Mouse (Mus musculus) midbrain, embryonic 11.5 days (tissue): ENCODE results near the gene Parva. TPM values are rescaled to one million over a fixed set of nuclear protein-coding genes. Genes with fewer than 3 reads are reported as not detected.

ENCODE experiments used
- ATAC-seq: fragments of 200-750 bp; cut with Nextera tagmentation; 2 replicates; pipeline ENCODE4 v1.8.0; 2017; ENCODE audit warnings: moderate TSS enrichment, moderate library complexity; ENCODE audit not compliant: low FRiP score
- DNase-seq: peaks from one replicate; pipeline ENCODE4 v3.0.0; 2015; ENCODE audit warnings: low spot score; ENCODE audit errors: missing footprints
- H3K27ac ChIP-seq: fragments of 300-500 bp; sonication (generic); 2 replicates; pipeline ENCODE4 v1.5.1; 2014; ENCODE audit warnings: low read depth, low read length
- H3K27me3 ChIP-seq: fragments of 300-500 bp; sonication (generic); 2 replicates; pipeline ENCODE4 v1.6.1; 2014; ENCODE audit warnings: mild to moderate bottlenecking, low read length, moderate library complexity, mixed read lengths; ENCODE audit not compliant: control insufficient read depth, insufficient read depth
- H3K36me3 ChIP-seq: fragments of 300-500 bp; sonication (generic); 2 replicates; pipeline ENCODE4 v1.6.1; 2014; ENCODE audit warnings: mild to moderate bottlenecking, low read length, moderate library complexity, mixed read lengths; ENCODE audit not compliant: control insufficient read depth, insufficient read depth
- H3K4me1 ChIP-seq: fragments of 300-500 bp; sonication (generic); 2 replicates; pipeline ENCODE4 v1.6.1; 2014; ENCODE audit warnings: low read length; ENCODE audit not compliant: control insufficient read depth, insufficient read depth
- H3K4me2 ChIP-seq: fragments of 300-500 bp; sonication (generic); 2 replicates; pipeline ENCODE4 v1.6.1; 2014; ENCODE audit warnings: mild to moderate bottlenecking, moderate library complexity
- H3K4me3 ChIP-seq: fragments of 300-500 bp; sonication (generic); 2 replicates; pipeline ENCODE4 v1.5.1; 2014; ENCODE audit warnings: low read depth, low read length
- H3K9ac ChIP-seq: fragments of 300-500 bp; sonication (generic); 2 replicates; pipeline ENCODE4 v1.6.1; 2014; ENCODE audit warnings: low read length
- H3K9me3 ChIP-seq: fragments of 300-500 bp; sonication (generic); 2 replicates; pipeline ENCODE4 v1.6.1; 2016; ENCODE audit warnings: low read length; ENCODE audit not compliant: control insufficient read depth
- WGBS: fragments of 180-500 bp; shearing (Covaris S2); extraction: QIAGEN DNeasy Blood & Tissue Kit; methylation state at CpG from one replicate; pipeline ENCODE4 v1.1.7; 2014; 5-methylcytosine and 5-hydroxymethylcytosine counted together
- polyA plus RNA-seq: library from polyadenylated mRNA; unstranded; fragments of >200 nt; fragmentation: Nextera tagmentation; extraction: Ambion mirVana; gene quantifications from 2 replicates; pipeline ENCODE4 v1.2.1, GENCODE M21; 2014

The Parva gene
- polyA plus RNA-seq, 1 experiment from 2014 or later: 50.2 TPM

- no peak overlapping the region for H3K9ac ChIP-seq
- WGBS: 88% methylated on average over 6 of the region's 6 CpGs
- no peak for DNase-seq
Observed at GRCm38 (mm10) chr7:112582882-112583405, 155.6 kb downstream of the Parva start.

GRCm38 (mm10) chr7:112587449-112587848, 160.1 kb downstream of the Parva start:
- 79% methylated on average over 1 of the region's 1 CpGs for WGBS
- ATAC-seq (no peak), DNase-seq (no peak)
- no peak overlapping the region for H3K4me3 ChIP-seq
- no peaks in the 10 kb centered on the region for H3K4me1 ChIP-seq
- H3K9me3 ChIP-seq: no peaks in the 10 kb centered on the region
- H3K36me3 ChIP-seq: no peaks in the 10 kb centered on the region
- H3K9ac ChIP-seq: no peak overlapping the region
- H3K27ac ChIP-seq: no peak overlapping the region
- no peaks in the 10 kb centered on the region for H3K27me3 ChIP-seq
- no peak overlapping the region for H3K4me2 ChIP-seq

More at GRCm38 (mm10) chr7:112582882-112583405, 155.6 kb downstream of the Parva start:
- Histone ChIP-seq H3K4me2 (no peak overlapping the region), H3K27ac (no peak overlapping the region), H3K9me3 (no peaks in the 10 kb centered on the region), H3K36me3 (no peaks in the 10 kb centered on the region), H3K27me3 (no peaks in the 10 kb centered on the region), H3K4me1 (no peaks in the 10 kb centered on the region), H3K4me3 (no peak overlapping the region)
- ATAC-seq: no peak

GRCm38 (mm10) chr7:112589530-112589929, 162.2 kb downstream of the Parva start:
- ATAC-seq (no peak), DNase-seq (no peak)
- H3K4me3 ChIP-seq: no peak overlapping the region
- H3K4me1 ChIP-seq: no peaks in the 10 kb centered on the region
- H3K27me3 ChIP-seq: no peaks in the 10 kb centered on the region
- H3K36me3 ChIP-seq: no peaks in the 10 kb centered on the region
- H3K9ac ChIP-seq: no peak overlapping the region
- WGBS: 72% methylated on average over 6 of the region's 6 CpGs
- H3K9me3 ChIP-seq: no peaks in the 10 kb centered on the region
- no peak overlapping the region for H3K27ac ChIP-seq
- H3K4me2 ChIP-seq: no peak overlapping the region

- Histone ChIP-seq H3K4me1 (no peaks in the 10 kb centered on the region), H3K27ac (no peak overlapping the region), H3K9ac (no peak overlapping the region), H3K9me3 (no peaks in the 10 kb centered on the region), H3K36me3 (no peaks in the 10 kb centered on the region), H3K4me3 (no peak overlapping the region), H3K4me2 (no peak overlapping the region), H3K27me3 (no peaks in the 10 kb centered on the region)
- WGBS: 64% methylated on average over 5 of the region's 5 CpGs
- no peak for ATAC-seq
- DNase-seq: no peak
Observed at GRCm38 (mm10) chr7:112593586-112593985, 166.3 kb downstream of the Parva start.

- no peaks in the 10 kb centered on the region for H3K9me3 ChIP-seq
- DNase-seq (no peak), ATAC-seq (no peak)
- WGBS: 75% methylated on average over 6 of the region's 6 CpGs
- no peak overlapping the region for H3K27ac ChIP-seq
- no peak overlapping the region for H3K4me2 ChIP-seq
- no peak overlapping the region for H3K4me3 ChIP-seq
- H3K27me3 ChIP-seq: no peaks in the 10 kb centered on the region
- no peak overlapping the region for H3K9ac ChIP-seq
- no peaks in the 10 kb centered on the region for H3K36me3 ChIP-seq
- H3K4me1 ChIP-seq: no peaks in the 10 kb centered on the region
Observed at GRCm38 (mm10) chr7:112595226-112595850, 168.0 kb downstream of the Parva start.

- no peak for DNase-seq
- no peak for ATAC-seq
- Histone ChIP-seq H3K27me3 (no peaks in the 10 kb centered on the region), H3K4me2 (no peak overlapping the region), H3K4me1 (no peaks in the 10 kb centered on the region), H3K27ac (no peak overlapping the region), H3K9me3 (no peaks in the 10 kb centered on the region), H3K9ac (no peak overlapping the region), H3K36me3 (no peaks in the 10 kb centered on the region), H3K4me3 (no peak overlapping the region)
- WGBS: 49% methylated on average over 2 of the region's 2 CpGs
Observed at GRCm38 (mm10) chr7:112599650-112600049, 172.3 kb downstream of the Parva start.

GRCm38 (mm10) chr7:112600163-112600562, 172.9 kb downstream of the Parva start:
- no peaks in the 10 kb centered on the region for H3K27me3 ChIP-seq
- 80% methylated on average over 3 of the region's 3 CpGs for WGBS
- H3K36me3 ChIP-seq: no peaks in the 10 kb centered on the region
- no peak overlapping the region for H3K4me2 ChIP-seq
- ATAC-seq (no peak), DNase-seq (no peak)
- H3K9ac ChIP-seq: no peak overlapping the region
- H3K4me1 ChIP-seq: no peaks in the 10 kb centered on the region
- H3K27ac ChIP-seq: no peak overlapping the region
- no peaks in the 10 kb centered on the region for H3K9me3 ChIP-seq
- H3K4me3 ChIP-seq: no peak overlapping the region

GRCm38 (mm10) chr7:112602966-112603365, 175.7 kb downstream of the Parva start:
- no peaks in the 10 kb centered on the region for H3K36me3 ChIP-seq
- no peaks in the 10 kb centered on the region for H3K9me3 ChIP-seq
- H3K4me1 ChIP-seq: no peaks in the 10 kb centered on the region
- H3K9ac ChIP-seq: no peak overlapping the region
- H3K4me3 ChIP-seq: no peak overlapping the region
- no peak for ATAC-seq
- H3K27ac ChIP-seq: no peak overlapping the region
- no peak for DNase-seq
- no peaks in the 10 kb centered on the region for H3K27me3 ChIP-seq
- no peak overlapping the region for H3K4me2 ChIP-seq
- 89% methylated on average over 5 of the region's 5 CpGs for WGBS

- no peaks in the 10 kb centered on the region for H3K36me3 ChIP-seq
- H3K9me3 ChIP-seq: no peaks in the 10 kb centered on the region
- no peak overlapping the region for H3K27ac ChIP-seq
- ATAC-seq: no peak
- no peak overlapping the region for H3K4me2 ChIP-seq
- no peak for DNase-seq
- H3K4me1 ChIP-seq: no peaks in the 10 kb centered on the region
- H3K9ac ChIP-seq: no peak overlapping the region
- no peaks in the 10 kb centered on the region for H3K27me3 ChIP-seq
- 90% methylated on average over 10 of the region's 10 CpGs for WGBS
- H3K4me3 ChIP-seq: no peak overlapping the region
Observed at GRCm38 (mm10) chr7:112603496-112604170, 176.3 kb downstream of the Parva start.
